Mouse (Mus musculus) naive thymus-derived CD4-positive, alpha-beta T cell, adult 2 months (primary cell): ENCODE results near the gene Cfl1.
"Not testable (repeated sequence)": the region's sequence is repeated elsewhere in the genome, so short reads cannot be mapped to it uniquely, and the experiment has no call there.

ENCODE experiments used
- DNase-seq: peaks from one replicate; pipeline ENCODE4 v3.0.0-alpha.2; 2011; ENCODE audit warnings: low read depth

The Cfl1 gene

DNA sequence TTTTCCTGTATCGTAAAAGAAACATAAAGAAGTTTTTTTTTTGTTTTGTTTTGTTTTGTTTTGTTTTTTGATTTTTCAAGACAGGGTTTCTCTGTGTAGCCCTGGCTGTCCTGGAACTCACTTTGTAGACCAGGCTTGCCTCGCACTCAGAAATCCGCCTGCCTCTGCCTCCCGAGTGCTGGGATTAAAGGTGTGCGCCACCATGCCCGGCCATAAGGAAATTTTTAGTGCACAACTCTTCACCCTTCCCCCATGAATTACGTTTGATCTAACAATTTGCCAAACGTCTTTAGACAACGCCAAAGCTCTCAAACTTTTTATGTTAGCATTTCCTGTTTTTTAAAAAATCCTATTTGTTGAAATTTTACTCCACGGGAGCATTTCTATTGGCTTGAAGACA lies 534 bp upstream of the Cfl1 start:
- DNase-seq = not testable (repeated sequence)

DNA sequence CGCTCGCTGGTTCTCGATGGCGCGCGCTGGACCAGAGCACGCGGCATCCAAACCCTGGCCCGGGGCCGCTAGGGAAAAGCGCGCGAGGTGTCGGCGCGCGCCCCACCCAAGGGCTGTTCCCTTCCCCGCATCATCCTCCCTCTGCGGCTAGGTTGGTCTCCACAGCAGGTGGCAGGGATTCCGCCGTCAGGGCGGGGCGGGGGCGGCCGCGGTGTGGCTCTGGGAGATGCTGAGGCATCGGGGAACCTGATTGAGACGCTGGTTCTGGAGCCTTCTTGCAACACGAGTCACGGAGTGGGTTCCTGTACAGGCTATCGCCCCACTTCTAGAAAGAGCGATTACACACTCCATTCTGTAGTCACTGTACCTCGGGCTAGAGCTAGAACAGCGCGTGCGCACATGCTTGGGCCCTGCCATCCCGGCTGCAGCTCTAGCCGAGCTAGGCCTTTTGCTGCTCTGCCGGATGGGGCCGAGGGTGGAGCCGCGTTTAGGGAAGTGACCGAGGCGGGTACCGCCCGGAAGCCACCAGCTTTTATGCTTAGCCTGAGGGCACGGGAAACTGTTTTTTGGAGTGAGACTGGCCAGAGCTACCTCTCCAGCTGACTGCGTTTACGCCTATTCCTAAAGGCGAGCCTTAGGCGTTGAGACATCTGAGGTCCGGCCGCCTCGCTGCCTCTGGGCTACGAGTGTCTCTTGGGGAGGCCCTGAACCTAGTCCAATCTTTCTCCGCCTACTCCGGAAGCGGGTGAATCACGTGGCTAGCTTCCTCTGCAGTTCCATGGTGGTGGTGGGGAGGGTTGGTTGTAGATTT lies 848 bp downstream of the Cfl1 start:
- DNase-seq = peak; percentile 92

DNA sequence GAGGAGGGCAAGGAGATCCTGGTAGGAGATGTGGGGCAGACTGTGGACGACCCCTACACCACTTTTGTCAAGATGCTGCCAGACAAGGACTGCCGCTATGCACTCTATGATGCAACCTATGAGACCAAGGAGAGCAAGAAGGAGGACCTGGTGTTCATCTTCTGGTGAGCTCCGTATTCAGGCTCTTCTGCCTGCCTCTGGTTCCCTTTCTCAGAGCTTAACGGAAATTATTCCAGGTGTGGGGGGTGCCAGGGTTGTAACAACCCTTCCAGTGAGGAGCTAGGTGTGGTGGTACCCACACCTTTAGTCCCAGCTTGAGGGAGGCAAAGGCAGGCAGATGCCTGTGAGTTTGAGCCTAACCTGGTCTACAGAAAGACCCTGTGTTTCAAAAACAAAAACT lies 2.4 kb downstream of the Cfl1 start:
- no peak for DNase-seq

- DNase-seq = not testable (repeated sequence)
Measured at GRCm38 (mm10) chr19:5493301-5493721, 3.1 kb downstream of the Cfl1 start.

DNA sequence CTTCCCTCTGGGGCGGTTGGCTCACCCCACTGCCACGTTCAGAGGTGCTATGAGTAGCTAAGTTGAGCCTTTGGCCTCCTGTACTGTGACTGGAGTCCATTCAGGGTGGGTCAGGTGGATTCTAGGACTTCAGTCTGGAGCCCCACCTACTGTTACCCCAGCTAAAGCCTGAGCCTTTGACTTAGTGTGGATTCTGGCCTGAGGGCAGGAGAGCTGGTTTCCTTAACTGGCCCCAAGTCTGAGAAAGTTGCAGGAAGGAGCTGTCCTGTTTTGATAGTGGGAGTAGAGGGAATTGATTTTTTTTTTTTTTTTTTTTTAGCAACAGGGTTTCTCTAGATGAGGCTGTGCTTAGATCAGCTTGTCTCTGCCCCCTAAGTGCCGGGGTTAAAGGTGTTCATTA lies 4.1 kb downstream of the Cfl1 start:
- no peak for DNase-seq

- DNase-seq = no peak
Measured at GRCm38 (mm10) chr19:5495353-5496051, 5.2 kb downstream of the Cfl1 start.

- DNase-seq = no peak
Measured at GRCm38 (mm10) chr19:5496052-5496370, 5.8 kb downstream of the Cfl1 start.

DNA sequence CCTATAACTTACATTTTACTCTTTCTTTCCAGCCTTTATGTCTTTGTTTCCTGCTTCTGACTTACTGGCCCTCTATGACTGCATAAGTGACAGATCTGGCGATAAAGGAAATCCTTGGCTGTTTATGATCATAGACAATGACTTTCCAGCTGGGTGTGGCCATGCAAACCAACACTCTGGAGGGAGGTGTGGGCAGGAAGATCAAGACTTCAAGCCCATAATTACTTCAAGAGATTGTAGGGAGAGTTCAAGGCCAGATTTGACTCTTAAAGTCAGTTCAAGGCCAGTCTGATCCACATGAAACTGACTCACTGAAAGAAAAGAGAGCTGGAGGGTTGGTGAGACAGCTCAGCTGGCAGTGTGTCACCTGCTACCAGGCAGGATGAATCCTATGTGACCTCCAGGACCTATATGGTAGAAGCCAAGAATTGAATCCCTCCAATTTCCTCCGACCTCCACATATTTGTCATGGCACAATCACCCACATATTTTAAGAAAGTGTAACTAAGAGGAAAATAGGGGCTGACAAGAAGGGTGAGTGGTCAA lies 10.1 kb downstream of the Cfl1 start:
- no peak for DNase-seq

DNA sequence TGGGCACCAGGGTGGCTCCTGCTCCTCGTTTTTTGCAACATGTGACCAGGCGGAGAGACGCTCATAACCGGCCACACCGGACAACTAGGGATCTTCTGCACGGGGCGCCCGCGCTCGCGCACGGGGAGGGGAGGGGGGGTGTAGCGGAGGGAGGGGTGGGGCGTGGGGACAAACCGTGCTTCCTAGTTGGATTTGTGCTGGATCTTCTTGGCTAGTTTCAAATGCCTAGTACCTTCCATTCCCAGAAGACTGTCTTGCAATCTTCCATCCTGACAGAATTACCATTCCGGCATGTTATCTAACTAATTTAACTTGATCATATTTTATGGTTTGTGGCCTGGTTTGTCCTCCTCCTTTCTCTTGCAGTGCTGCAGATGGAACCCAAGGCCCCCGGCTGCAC lies 13.4 kb downstream of the Cfl1 start, which contains the start of gene 1700020D05Rik:
1700020D05Rik (minus strand) TSS at position 101 of the 400 bp plus-strand sequence.
- DNase-seq = no peak

- peak; percentile 96 for DNase-seq
Measured at GRCm38 (mm10) chr19:5510031-5511026, 20.1 kb downstream of the Cfl1 start, which contains the start of gene Snx32. Snx32 (minus strand) TSS chr19:5510538.

DNA sequence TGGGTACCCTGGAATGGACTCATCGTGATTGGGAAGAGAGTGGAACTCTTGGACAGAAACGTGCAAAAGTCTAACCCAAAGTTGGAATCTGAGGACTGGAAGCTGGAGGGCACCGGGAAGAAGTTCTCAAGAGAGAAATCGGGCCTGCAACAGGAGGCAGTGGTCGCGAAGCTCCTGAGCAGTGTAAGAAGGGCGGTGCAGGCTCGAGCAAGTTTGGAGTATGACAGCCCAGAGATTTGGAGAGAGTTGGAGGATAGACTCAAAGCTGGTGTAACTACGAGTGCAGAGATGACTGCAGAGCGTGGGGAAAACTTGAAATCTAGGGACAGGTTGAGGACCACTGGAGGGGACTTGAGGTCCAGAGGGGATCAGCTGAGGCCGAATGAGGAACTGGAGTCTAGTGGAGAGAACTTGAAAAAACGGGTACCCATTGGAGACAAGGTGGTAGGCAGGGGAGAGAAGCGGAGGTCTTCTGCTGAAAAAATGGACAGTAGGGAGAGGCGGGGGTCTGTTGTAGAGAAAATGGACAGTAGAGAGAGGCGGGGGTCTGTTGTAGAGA lies 20.9 kb downstream of the Cfl1 start:
- no peak for DNase-seq

DNA sequence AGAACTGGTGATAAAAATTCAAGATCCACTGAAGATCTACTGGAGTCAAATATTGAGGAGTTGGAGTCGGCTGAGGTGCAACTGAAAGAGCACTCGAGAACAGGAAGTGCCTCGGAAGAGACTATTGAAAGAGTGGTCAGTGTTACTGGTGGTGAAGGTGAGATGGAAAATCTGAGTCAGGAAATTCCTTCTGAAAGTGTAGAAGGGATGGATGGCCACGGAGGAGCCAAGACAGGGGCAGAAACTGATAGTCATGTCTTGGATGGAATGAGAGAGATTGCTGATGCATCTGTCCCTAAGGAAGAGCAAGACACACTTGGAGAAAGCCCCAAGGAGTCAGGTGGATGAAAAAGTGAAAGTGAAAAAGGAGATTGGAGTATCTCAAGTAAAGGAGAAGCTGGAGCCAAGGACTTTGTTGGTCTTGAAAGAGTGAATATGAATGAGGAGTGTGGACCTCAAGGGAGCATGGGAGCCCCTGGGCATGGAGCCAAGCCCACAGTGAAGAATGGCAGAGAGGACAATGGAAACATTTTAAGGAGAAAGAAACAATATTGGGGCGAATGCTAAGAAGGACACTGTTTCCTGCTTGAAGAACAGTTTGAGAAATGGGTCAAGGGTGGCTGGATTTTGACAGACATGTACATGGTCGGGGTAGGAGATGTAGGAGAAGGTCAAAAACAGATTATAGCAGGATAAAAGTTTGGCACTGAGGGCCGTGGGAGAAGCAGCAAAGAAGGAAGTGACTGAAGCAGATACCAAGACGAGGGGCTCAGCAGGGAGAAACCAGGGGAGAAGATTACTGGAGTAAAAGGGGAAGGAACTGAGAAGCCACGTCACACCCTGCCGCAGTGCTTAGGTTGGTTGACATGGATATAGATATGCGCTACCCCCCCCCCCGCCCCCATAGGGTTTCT lies 22.1 kb downstream of the Cfl1 start:
- DNase-seq = peak; percentile 43

DNA sequence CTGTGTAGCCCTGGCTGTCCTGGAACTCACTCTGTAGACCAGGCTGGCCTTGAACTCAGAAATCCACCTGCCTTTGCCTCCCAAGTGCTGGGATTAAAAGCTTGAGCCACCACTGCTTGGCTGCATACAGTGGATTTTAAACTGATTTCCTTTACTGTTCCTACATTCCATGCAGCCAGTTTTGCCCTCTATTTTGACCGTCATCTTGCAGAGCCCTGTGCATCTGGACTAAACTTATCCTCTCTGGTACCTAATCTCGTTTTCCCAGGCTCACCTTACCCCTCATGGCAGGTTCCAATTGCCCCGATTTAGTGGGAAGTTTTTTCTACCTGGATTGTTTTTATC lies 22.7 kb downstream of the Cfl1 start:
- DNase-seq = no peak

DNA sequence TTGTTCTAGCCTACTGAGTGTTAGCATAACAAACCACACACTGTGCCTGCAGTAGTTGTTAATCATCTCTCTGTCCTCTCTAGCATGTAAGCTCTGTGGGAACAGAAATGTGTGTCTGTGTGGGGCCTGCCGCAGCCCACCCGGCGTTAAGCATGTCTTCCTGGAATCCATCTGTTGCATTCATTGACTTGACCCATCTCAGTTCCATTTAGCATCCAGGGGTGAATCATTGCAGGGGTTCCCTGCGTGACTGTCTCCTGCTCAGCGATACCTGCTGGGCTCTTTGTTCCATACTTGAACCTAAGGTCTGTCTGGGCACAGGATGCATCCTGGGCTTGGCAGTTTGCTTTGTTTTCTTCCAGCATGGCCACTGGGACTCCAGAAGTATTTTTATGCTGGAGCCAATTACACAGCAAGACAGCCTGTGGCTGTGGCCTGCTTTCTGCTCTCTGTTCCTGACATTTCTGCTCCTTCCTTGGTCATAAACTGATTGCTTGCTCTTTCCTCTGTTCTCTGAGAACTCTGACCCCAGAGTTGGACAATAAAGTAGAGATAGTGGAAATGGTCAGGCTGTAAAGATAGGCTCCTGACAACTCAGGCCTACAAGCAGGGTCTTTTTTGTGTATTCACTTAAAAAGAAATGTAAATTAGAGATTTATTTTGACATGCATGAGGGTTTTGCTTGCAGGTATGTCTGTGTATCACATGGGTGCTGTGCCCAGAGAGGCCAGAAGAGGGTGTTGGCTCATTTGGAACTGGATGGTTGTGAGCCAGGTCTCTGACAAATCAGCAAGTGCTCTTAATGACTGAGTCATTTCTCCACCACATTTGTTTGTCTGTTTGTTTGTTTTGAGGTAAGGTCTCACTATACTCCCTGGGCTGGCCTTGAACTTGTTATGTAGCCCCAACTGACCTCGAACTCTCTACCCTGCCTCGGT lies 25.9 kb downstream of the Cfl1 start:
- DNase-seq = no peak

DNA sequence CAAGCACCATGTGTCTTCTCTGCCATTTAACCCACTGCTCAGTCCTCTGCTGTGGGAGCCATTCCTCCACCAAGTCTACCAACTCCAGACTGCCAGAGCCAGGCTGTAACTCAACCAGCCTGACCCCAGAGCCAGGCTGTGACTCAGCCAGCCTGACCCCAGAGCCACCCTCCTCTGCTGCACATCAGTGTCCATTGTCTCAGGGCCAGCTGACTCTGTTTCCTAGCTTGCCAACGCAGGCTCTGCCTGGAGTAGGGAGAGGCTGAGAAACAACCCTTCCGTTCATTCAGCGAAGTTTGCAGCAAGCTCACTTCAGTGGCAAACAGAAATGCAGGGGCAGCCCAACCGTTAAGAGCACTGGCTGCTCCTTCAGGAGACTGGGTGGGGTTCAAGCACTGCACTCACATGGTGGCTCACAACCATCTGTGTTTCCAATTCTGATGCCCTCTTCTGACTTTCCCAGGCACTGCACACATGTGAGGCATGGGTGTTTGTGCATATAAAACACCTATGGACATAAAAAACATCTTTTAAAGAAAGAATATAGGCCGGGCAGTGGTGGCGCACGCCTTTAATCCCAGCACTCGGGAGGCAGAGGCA lies 26.8 kb downstream of the Cfl1 start:
- no peak for DNase-seq

- no peak for DNase-seq
Measured at GRCm38 (mm10) chr19:5518721-5519120, 28.5 kb downstream of the Cfl1 start.

GRCm38 (mm10) chr19:5525204-5525603 lies 34.9 kb downstream of the Cfl1 start:
- no peak for DNase-seq

DNA sequence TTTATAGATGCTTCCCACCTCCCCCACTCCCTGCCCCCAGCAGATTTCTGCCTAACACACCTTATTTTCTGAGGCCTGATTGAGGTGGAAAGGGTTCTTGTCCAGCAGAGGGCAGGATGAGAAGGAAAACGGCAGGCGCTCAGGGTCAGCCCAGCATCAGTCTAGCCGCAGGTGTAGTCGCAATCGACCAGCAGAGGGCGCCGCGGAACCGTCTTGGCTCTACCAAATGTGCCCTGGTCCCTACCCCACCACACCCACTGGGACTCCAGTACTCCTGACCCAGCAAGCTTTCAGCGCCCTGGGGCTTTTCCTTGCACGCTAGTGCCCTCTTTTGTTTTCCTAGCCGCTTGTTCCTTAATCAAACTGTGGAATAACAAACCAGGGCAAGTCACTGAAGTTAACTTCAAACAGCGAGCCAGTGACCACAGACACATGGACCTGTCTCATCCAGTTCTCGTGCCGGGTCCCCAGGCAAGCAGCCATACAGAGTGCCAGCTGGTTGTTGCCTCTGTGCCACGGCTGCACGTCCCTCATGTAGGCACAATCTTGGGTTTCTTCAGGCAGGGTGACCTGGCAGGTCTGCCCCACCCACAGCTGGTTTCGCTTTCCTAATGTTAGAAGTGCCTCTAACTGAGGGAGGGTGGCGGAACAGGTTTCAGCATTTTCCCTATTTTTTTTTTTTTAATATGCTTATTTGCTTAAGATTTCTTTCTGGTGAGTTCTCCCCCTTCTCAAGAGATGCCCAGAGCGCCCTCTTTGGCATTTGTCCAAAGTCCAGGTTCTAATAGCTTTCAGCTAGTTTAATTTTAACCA lies 39.3 kb downstream of the Cfl1 start:
- DNase-seq = peak; percentile 96
